Mouse (Mus musculus): ENCODE measurements around the gene Rasa4. TPM values are rescaled to one million over a fixed set of nuclear protein-coding genes. Genes with fewer than 3 reads are reported as not detected.

Gene Rasa4
- total RNA-seq, 2 experiments from 2014 or later, result 7.4 TPM

- DNase-seq (ENCODE audit: low spot score in 2 of 2), result peak in 1 of 2 experiments; percentile 74
Measured at GRCm38 (mm10) chr5:136160084-136160483, 76.4 kb downstream of the Rasa4 start.

Small RNA genes lying within 50 kb of the gene (microRNA-seq; reads per million reads assigned to microRNA genes)
- not detected for gene Mir7035

Other genes with a start within 250 kb of the Rasa4 start
- 100 to 1,000 TPM; 499 to 513 TPM for gene Hspb1, start 196.0 kb upstream of the Rasa4 start, total RNA-seq (2021)
- 100 to 1,000 TPM; 340 to 349 TPM for gene Ywhag, start 149.3 kb upstream of the Rasa4 start, total RNA-seq (2021)
- gene Ssc4d, start 109.4 kb upstream of the Rasa4 start, total RNA-seq (2021), result 1 to 10 TPM; 1.3 to 1.6 TPM
- gene Zp3, start 103.8 kb upstream of the Rasa4 start, total RNA-seq (2021), result not detected
- 10 to 100 TPM; 12.9 to 14.4 TPM for gene Dtx2, start 89.1 kb upstream of the Rasa4 start, total RNA-seq (2021)
- gene Upk3b, start 45.4 kb upstream of the Rasa4 start, total RNA-seq (2021), result under 1 TPM; 0.10 to 0.23 TPM
- gene Upk3bl, start 29.4 kb upstream of the Rasa4 start, total RNA-seq (2021), result under 1 TPM; 0.26 to 0.66 TPM
- gene Polr2j, start 32.7 kb downstream of the Rasa4 start, total RNA-seq (2021), result 10 to 100 TPM; 81.3 to 86.7 TPM
- gene Lrwd1, start 52.2 kb downstream of the Rasa4 start, total RNA-seq (2021), result 10 to 100 TPM; 10.2 to 11.7 TPM
- 1 to 10 TPM; 8.4 to 8.6 TPM for gene Alkbh4, start 52.2 kb downstream of the Rasa4 start, total RNA-seq (2021)
- 1 to 10 TPM; 8.3 to 9.6 TPM for gene Orai2, start 86.8 kb downstream of the Rasa4 start, total RNA-seq (2021)
- 10 to 100 TPM; 35.3 to 38.3 TPM for gene Prkrip1, start 115.0 kb downstream of the Rasa4 start, total RNA-seq (2021)
- 10 to 100 TPM; 19.5 to 19.6 TPM for gene Sh2b2, start 162.6 kb downstream of the Rasa4 start, total RNA-seq (2021)

All from gastrocnemius, postnatal 4 days (tissue).